Mouse (Mus musculus) neutrophil, adult 5-6 weeks (primary cell): ENCODE results near the gene Apbb2. TPM values are rescaled to one million over a fixed set of nuclear protein-coding genes. Genes with fewer than 3 reads are reported as not detected.

Experiments used
- ATAC-seq: fragments of 151-379, 151-347 bp; 2 replicates; pipeline ENCODE4 v1.8.0; 2017; ENCODE audit warnings: mild to moderate bottlenecking, moderate TSS enrichment; ENCODE audit not compliant: insufficient number of reproducible peaks, poor library complexity, low FRiP score, severe bottlenecking; ENCODE audit errors: extremely low read depth
- total RNA-seq: library from RNA; stranded (forward); fragments of 200-1000 nt; gene quantifications from 2 replicates; pipeline ENCODE4 v1.2.3, GENCODE M21; 2017

Gene Apbb2
- total RNA-seq, 1 experiment from 2014 or later = 0.35 TPM

- ATAC-seq = no peak
Observed at GRCm38 (mm10) chr5:66559591-66560175, 58.9 kb downstream of the Apbb2 start.

- ATAC-seq = no peak
Observed at GRCm38 (mm10) chr5:66558094-66558493, 60.5 kb downstream of the Apbb2 start.

- no peak for ATAC-seq
Observed at GRCm38 (mm10) chr5:66553933-66554332, 64.7 kb downstream of the Apbb2 start.

- no peak for ATAC-seq
Observed at GRCm38 (mm10) chr5:66552246-66552645, 66.3 kb downstream of the Apbb2 start.

GRCm38 (mm10) chr5:66550292-66550691 is 68.3 kb downstream of the Apbb2 start:
- no peak for ATAC-seq

- no peak for ATAC-seq
Observed at GRCm38 (mm10) chr5:66549691-66550090, 68.9 kb downstream of the Apbb2 start.

GRCm38 (mm10) chr5:66546969-66547511 is 71.5 kb downstream of the Apbb2 start:
- ATAC-seq = no peak

- ATAC-seq = no peak
Observed at GRCm38 (mm10) chr5:66545573-66546141, 72.9 kb downstream of the Apbb2 start.

GRCm38 (mm10) chr5:66543761-66544160 is 74.8 kb downstream of the Apbb2 start:
- no peak for ATAC-seq

GRCm38 (mm10) chr5:66543344-66543743 is 75.2 kb downstream of the Apbb2 start:
- no peak for ATAC-seq

- ATAC-seq = no peak
Observed at GRCm38 (mm10) chr5:66542521-66542920, 76.1 kb downstream of the Apbb2 start.

GRCm38 (mm10) chr5:66541385-66541784 is 77.2 kb downstream of the Apbb2 start:
- ATAC-seq = no peak

- no peak for ATAC-seq
Observed at GRCm38 (mm10) chr5:66540246-66540645, 78.3 kb downstream of the Apbb2 start.

- ATAC-seq = no peak
Observed at GRCm38 (mm10) chr5:66537811-66538210, 80.8 kb downstream of the Apbb2 start.

GRCm38 (mm10) chr5:66536696-66537358 is 81.8 kb downstream of the Apbb2 start:
- ATAC-seq = no peak

GRCm38 (mm10) chr5:66535566-66536236 is 82.9 kb downstream of the Apbb2 start:
- no peak for ATAC-seq

- no peak for ATAC-seq
Observed at GRCm38 (mm10) chr5:66533711-66534425, 84.7 kb downstream of the Apbb2 start.

GRCm38 (mm10) chr5:66532827-66533226 is 85.8 kb downstream of the Apbb2 start:
- ATAC-seq = no peak

GRCm38 (mm10) chr5:66530361-66530760 is 88.2 kb downstream of the Apbb2 start:
- no peak for ATAC-seq
